22 mouse cellular contexts compared by ENCODE assay signal in the genomic region with DNA sequence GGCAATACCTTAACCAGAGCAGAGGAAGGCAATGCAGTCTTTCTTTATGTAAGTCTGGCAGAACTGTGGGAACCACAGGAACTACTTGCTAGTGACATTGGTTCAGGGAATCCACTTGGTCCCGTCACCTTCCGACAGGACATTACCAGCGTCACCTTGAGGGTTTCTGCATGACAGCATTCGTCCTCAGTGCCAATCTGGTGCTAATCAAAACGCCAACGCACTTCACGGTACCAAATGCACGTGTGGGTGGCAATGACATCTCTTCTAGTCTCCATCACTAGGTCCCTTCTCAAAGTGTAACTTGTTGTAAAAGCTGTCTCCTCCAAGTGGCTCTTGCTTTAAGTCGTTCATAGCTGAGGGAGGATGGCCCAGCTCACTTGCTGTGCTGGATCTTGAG.
A peak's percentile ranks its signal among the peaks of the same experiment; 100 is the strongest.
DNase-seq lines count a peak whose midpoint lies in the region; ATAC-seq and TF ChIP-seq lines count a peak whose summit lies in the region.
"Had no signal": no experiment of that assay in that cellular context is flagged by ENCODE, and none has a peak within 500 bp of the region (broad histone marks: within the 10 kb centered on the region; RNA-seq: fewer than 3 reads in every experiment).

No protein-coding gene starts in this region.

- DNase-seq in heart, adult 9 months (ENCODE audit: low spot score in 2 of 2): no peak
- DNase-seq in midbrain, embryonic 11.5 days (ENCODE audit: low spot score, missing footprints): peak; percentile 19
- DNase-seq in limb, embryonic 10.5 days (ENCODE audit: low spot score): no peak
- DNase-seq in ovary, postnatal 10 days (ENCODE audit: low spot score): no peak
- no peak for DNase-seq in gastrocnemius, adult 2 months
- DNase-seq: adrenal gland, adult 2 months; cerebellum, adult 2 months; gastrocnemius, postnatal 36 days; kidney, adult 2 months; kidney, postnatal 10 days; layer of hippocampus, adult 9-11 months; liver; lung, adult 18-20 months; lung, postnatal 14 days; thymus, postnatal 4 days had no signal

- no peaks in the 10 kb centered on the region for H3K27me3 ChIP-seq in heart, embryonic 11.5 days (ENCODE audit: control insufficient read depth, insufficient read depth, low read length)
- no peaks in the 10 kb centered on the region for H3K27me3 ChIP-seq in midbrain, embryonic 11.5 days (ENCODE audit: control insufficient read depth, insufficient read depth, low read length)
- no peaks in the 10 kb centered on the region for H3K27me3 ChIP-seq in midbrain, embryonic 15.5 days (replicated peaks)
- no peaks in the 10 kb centered on the region for H3K27me3 ChIP-seq in limb, embryonic 10.5 days (ENCODE audit: low read depth, poor library complexity, severe bottlenecking)
- H3K27me3 ChIP-seq: forebrain, embryonic 13.5 days; heart, embryonic 15.5 days; neural tube, embryonic 12.5 days had no signal

- WGBS in heart, embryonic 11.5 days (ENCODE audit: insufficient replicate concordance): 76% methylated on average over 9 of the region's 9 CpGs
- 89% methylated on average over 9 of the region's 9 CpGs for WGBS in midbrain, embryonic 11.5 days
- WGBS in midbrain, embryonic 15.5 days: 89% methylated on average over 9 of the region's 9 CpGs
- 83% methylated on average over 9 of the region's 9 CpGs for WGBS in limb, embryonic 10.5 days

- H3K4me3 ChIP-seq in heart, embryonic 11.5 days (ENCODE audit: low read depth, low read length): no peak overlapping the region
- H3K4me3 ChIP-seq in midbrain, embryonic 11.5 days (ENCODE audit: low read depth, low read length): no peak overlapping the region
- no peak overlapping the region for H3K4me3 ChIP-seq in midbrain, embryonic 15.5 days
- no peak overlapping the region for H3K4me3 ChIP-seq in limb, embryonic 10.5 days
- H3K4me3 ChIP-seq in gastrocnemius, adult 2 months: no peak overlapping the region
- H3K4me3 ChIP-seq: embryonic facial prominence, embryonic 10.5 days; forebrain, embryonic 13.5 days; neural tube, embryonic 12.5 days had no signal

- no peak for TF ChIP-seq CTCF in gastrocnemius, adult 2 months (IDR thresholded peaks at IDR 0.05)

- H3K4me2 ChIP-seq in heart, embryonic 11.5 days: no peak overlapping the region
- H3K4me2 ChIP-seq in midbrain, embryonic 11.5 days: no peak overlapping the region
- H3K4me2 ChIP-seq in midbrain, embryonic 15.5 days: no peak overlapping the region
- H3K4me2 ChIP-seq: forebrain, embryonic 13.5 days had no signal

- intact Hi-C loops in gastrocnemius, adult 2 months (cut with DNase I): no loop called here

- no peak for ATAC-seq in heart, embryonic 11.5 days (replicated peaks; ENCODE audit: insufficient number of reproducible peaks, low FRiP score, low TSS enrichment)
- no peak for ATAC-seq in midbrain, embryonic 11.5 days (ENCODE audit: low FRiP score)
- ATAC-seq in midbrain, embryonic 15.5 days (replicated peaks): no peak
- ATAC-seq: forebrain, embryonic 13.5 days; hindbrain, embryonic 16.5 days had no signal

- H3K27ac ChIP-seq in heart, embryonic 11.5 days (ENCODE audit: low read depth, low read length): peak overlapping the region; percentile 24; the same call in 1 of the 2 replicates
- no peak overlapping the region for H3K27ac ChIP-seq in midbrain, embryonic 11.5 days (ENCODE audit: low read depth, low read length)
- no peak overlapping the region for H3K27ac ChIP-seq in midbrain, embryonic 15.5 days
- H3K27ac ChIP-seq in limb, embryonic 10.5 days: peak overlapping the region; percentile 70
- H3K27ac ChIP-seq in gastrocnemius, adult 2 months: no peak overlapping the region
- H3K27ac ChIP-seq: embryonic facial prominence, embryonic 10.5 days; forebrain, embryonic 13.5 days; neural tube, embryonic 12.5 days had no signal

- no peaks in the 10 kb centered on the region for H3K36me3 ChIP-seq in heart, embryonic 11.5 days (ENCODE audit: control insufficient read depth, insufficient read depth, low read length)
- H3K36me3 ChIP-seq in midbrain, embryonic 11.5 days (ENCODE audit: control insufficient read depth, insufficient read depth, low read length): no peaks in the 10 kb centered on the region
- H3K36me3 ChIP-seq in midbrain, embryonic 15.5 days (replicated peaks): no peaks in the 10 kb centered on the region
- no peaks in the 10 kb centered on the region for H3K36me3 ChIP-seq in limb, embryonic 10.5 days
- H3K36me3 ChIP-seq: embryonic facial prominence, embryonic 10.5 days; heart, embryonic 15.5 days; neural tube, embryonic 12.5 days had no signal

- H3K4me1 ChIP-seq in heart, embryonic 11.5 days (ENCODE audit: control insufficient read depth, insufficient read depth, low read length): peaks cover 30% of the 10 kb centered on the region
- peaks cover 4% of the 10 kb centered on the region; the same call in 1 of the 2 replicates for H3K4me1 ChIP-seq in midbrain, embryonic 11.5 days (ENCODE audit: control insufficient read depth, insufficient read depth, low read length)
- H3K4me1 ChIP-seq in midbrain, embryonic 15.5 days: no peaks in the 10 kb centered on the region
- H3K4me1 ChIP-seq in limb, embryonic 10.5 days: peaks cover 34% of the 10 kb centered on the region

- H3K9ac ChIP-seq in heart, embryonic 11.5 days (ENCODE audit: low read depth, low read length): no peak overlapping the region
- H3K9ac ChIP-seq in midbrain, embryonic 11.5 days (ENCODE audit: low read length): no peak overlapping the region
- no peak overlapping the region for H3K9ac ChIP-seq in midbrain, embryonic 15.5 days
- H3K9ac ChIP-seq: forebrain, embryonic 13.5 days; heart, embryonic 15.5 days; neural tube, embryonic 12.5 days had no signal

- H3K9me3 ChIP-seq in heart, embryonic 11.5 days (replicated peaks; ENCODE audit: control insufficient read depth, low read length): no peaks in the 10 kb centered on the region
- H3K9me3 ChIP-seq in midbrain, embryonic 11.5 days (ENCODE audit: control insufficient read depth, low read length): no peaks in the 10 kb centered on the region
- H3K9me3 ChIP-seq in midbrain, embryonic 15.5 days: no peaks in the 10 kb centered on the region
- H3K9me3 ChIP-seq in limb, embryonic 10.5 days (replicated peaks): no peaks in the 10 kb centered on the region
- H3K9me3 ChIP-seq: embryonic facial prominence, embryonic 10.5 days; forebrain, embryonic 13.5 days; heart, embryonic 15.5 days; neural tube, embryonic 12.5 days had no signal

Comparison
In these comparisons a context has a peak if more than half of its experiments do, and no peak if none do; other contexts are left out.
1. H3K27ac ChIP-seq: peak in heart, embryonic 11.5 days (single experiment) and limb, embryonic 10.5 days (single experiment); none in midbrain, embryonic 11.5 days (single experiment), midbrain, embryonic 15.5 days (single experiment) and gastrocnemius, adult 2 months (single experiment).